Mouse (Mus musculus) Patski (cell line): ENCODE results near the gene Brsk1. TPM values are rescaled to one million over a fixed set of nuclear protein-coding genes. Genes with fewer than 3 reads are reported as not detected.
A peak's percentile ranks its signal among the peaks of the same experiment; 100 is the strongest.

Source experiments
- ATAC-seq: fragments of 100-300 bp; one replicate; pipeline ENCODE4 v1.8.0; 2021
- CTCF ChIA-PET: fragments of 350-600 bp; sonication (Branson Sonifier 250); formaldehyde crosslinking; loops from one replicate; lab custom pipeline; 2022; ENCODE audit warnings: inconsistent platforms; lab: Charles Lee
- POLR2A ChIA-PET: fragments of 350-600 bp; sonication (Branson Sonifier 250); formaldehyde crosslinking; loops from one replicate; lab custom pipeline; 2022; ENCODE audit warnings: antibody characterized with exemption, inconsistent platforms; lab: Charles Lee
- DNase-seq: peaks from one replicate; pipeline ENCODE4 v3.0.0-alpha.2; 2011; ENCODE audit warnings: low read depth, low spot score
- H3K27me3 ChIP-seq: fragments of 371-371 bp; one replicate; pipeline ENCODE4 v1.5.1; 2021
- CTCF ChIP-seq: fragments of 100-300 bp; IDR thresholded peaks from one replicate; pipeline ENCODE4 v1.5.1; 2021
- in situ Hi-C: fragments of 300-500 bp; cut with MboI; formaldehyde crosslinking; loops from 3 replicates; pipeline ENCODE4 v1.11.1; 2018; ENCODE audit warnings: low pct_unique_long_range_greater_than_20kb, mixed read lengths
- polyA plus RNA-seq: library from polyadenylated mRNA; unstranded; gene quantifications from one replicate; pipeline ENCODE4 v1.2.3, GENCODE M21; 2021

The Brsk1 gene
- polyA plus RNA-seq, 1 experiment from 2014 or later: 27.9 TPM

DNA sequence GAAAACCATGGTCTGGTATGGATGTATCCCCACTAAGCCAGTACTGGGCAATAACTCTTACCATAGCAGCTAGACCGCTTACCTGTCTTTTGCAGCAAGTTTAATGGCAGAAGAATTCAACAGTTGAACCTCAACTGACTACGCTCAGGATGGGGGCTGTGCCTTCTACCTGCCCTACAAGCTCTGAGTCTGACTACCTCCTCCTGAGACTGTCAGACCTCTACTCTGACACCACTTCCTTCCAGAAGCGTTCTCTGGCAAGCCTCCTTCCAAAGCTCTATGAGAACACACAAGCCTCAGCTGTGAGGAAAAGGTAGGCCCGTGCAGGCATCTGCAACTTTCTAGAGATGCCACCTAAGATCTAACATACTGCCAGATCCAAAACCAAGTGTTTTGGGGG, 35.0 kb upstream of the Brsk1 start:
- POLR2A ChIA-PET: no interaction called here

DNA sequence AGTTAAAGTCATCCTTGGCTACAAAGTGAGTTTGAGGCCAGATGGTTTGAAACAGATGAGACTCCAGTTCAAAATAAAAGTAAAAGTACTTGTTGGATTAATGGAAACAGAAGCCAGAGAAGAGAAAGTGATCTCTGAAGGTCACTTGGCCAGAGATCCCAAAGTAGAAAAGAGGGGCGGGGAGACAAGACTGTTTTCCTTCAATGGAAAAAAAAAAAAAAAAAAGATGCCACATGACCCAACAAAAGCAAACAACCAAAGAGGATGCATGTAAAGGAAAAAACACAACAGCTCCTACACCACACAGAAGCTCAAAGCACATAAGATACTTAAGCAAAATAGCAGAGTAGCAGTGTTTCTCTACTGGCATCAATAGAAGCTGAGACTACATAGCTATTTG, 34.5 kb upstream of the Brsk1 start:
- ATAC-seq (no peak), DNase-seq (no peak)
- no peak for TF ChIP-seq CTCF
- ChIA-PET CTCF (no interaction called here), POLR2A (no interaction called here)
- in situ Hi-C loops: no loop called here
- no peaks in the 10 kb centered on the region for H3K27me3 ChIP-seq

More for the DNA sequence above, 35.0 kb upstream of the Brsk1 start:
- no peaks in the 10 kb centered on the region for H3K27me3 ChIP-seq
- no peak for TF ChIP-seq CTCF
- CTCF ChIA-PET: no interaction called here
- ATAC-seq (no peak), DNase-seq (no peak)
- in situ Hi-C loops: no loop called here

DNA sequence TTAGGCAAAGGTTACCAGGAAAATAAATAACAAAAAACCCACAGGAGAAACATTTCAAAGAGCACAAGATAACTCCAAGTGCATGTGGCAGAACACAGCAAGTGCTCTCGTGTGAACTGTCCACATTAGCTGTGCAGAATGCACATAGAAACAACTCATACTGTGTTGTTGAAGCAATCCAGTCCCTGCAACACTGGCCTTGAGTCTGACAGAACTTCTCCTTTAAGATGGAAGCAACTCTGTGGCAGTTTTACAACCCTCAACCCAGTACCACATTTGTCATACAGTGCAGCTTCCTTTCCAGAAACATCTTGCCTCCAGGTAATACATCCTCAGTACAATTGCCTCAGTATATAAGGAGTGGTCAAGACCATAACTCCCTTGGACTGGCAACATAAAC, 33.6 kb upstream of the Brsk1 start:
- ATAC-seq (no peak), DNase-seq (no peak)
- no peaks in the 10 kb centered on the region for H3K27me3 ChIP-seq
- ChIA-PET CTCF (no interaction called here), POLR2A (interaction anchor here (0.8 kb wide), 1 partner anchor 9 kb away, joined by 4 read pairs; no protein-coding TSS in a partner anchor)
- TF ChIP-seq CTCF: no peak
- in situ Hi-C loops: no loop called here

DNA sequence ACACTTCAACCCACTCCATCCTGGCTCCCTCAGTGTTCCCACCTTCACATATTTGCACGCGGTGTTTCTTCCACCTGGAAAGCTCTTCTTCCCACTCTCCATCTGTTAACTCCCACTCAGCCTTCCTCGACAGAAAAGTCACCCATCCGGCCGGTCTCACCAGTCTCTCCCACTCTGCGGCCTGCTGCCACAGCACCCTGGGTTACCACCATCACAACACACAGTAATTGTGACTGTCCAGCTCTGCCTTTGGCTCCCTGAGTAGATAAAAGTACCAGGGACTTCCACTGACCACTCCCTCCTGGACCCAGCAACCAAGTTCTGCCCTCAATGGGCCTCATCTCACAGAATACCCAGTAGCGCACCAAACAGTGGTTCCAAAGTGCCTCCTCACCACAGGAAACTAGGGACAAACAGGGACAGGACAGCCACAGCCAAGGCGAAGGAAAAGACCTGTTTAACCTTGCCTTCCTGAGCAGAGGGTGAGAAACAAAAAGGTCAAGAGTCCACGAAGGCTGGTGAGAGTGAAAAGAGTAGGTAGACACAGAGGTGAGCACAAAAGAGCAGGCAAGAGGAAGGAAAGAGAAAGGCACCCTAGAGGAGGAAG, 32.8 kb upstream of the Brsk1 start:
- ATAC-seq: no peak
- ChIA-PET CTCF (no interaction called here), POLR2A (no interaction called here)
- no peak for DNase-seq
- H3K27me3 ChIP-seq: no peaks in the 10 kb centered on the region
- no peak for TF ChIP-seq CTCF
- in situ Hi-C loops: no loop called here

DNA sequence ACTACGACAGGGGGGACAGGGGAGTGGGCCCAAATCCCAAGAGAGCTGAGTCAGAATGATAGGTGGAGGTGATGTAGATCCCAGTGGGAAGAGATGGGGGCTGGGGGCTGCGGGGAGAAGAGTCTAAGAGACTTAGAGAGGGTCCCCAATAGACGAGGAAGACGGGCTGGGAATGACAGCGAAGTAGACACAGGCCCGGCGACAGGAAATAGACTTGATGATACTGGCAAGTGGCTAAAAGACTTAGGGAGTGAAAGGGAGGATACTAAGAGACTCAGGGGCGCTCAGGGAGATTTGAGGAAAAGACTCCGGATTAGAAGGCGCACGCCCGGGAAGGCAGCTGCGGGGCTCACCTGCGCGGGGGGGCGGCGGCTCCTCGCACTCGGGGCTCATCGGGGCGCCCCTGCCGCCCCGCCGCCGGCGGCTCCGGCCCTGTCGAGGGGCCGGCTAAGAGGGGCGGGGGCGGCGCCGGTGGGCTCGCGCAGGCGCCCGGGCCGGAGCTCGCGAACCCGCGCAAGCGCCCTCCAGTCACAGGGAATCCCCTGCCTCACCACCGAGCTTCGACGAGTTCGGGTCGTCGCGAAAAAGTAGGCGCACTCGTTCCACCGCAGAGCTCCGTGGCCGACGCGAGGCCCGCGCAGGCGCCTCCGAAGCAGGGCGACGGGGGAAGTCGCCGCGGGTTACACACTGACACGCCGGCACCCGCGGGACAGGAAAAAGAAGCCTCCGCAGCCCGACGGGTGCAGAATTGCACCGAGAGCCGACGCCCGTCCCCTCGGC, 32.1 kb upstream of the Brsk1 start:
- TF ChIP-seq CTCF: no peak
- POLR2A ChIA-PET: interaction anchor here (1.5 kb wide), 1 partner anchor 26 kb away, joined by 5 read pairs; the partner anchor contains the start of gene Hspbp1
- no peaks in the 10 kb centered on the region for H3K27me3 ChIP-seq
- CTCF ChIA-PET: interaction anchor here (0.9 kb wide), 1 partner anchor 145 kb away, joined by 3 read pairs; no protein-coding TSS in a partner anchor
- ATAC-seq (peak; percentile 8), DNase-seq (no peak)
- in situ Hi-C loops: no loop called here

DNA sequence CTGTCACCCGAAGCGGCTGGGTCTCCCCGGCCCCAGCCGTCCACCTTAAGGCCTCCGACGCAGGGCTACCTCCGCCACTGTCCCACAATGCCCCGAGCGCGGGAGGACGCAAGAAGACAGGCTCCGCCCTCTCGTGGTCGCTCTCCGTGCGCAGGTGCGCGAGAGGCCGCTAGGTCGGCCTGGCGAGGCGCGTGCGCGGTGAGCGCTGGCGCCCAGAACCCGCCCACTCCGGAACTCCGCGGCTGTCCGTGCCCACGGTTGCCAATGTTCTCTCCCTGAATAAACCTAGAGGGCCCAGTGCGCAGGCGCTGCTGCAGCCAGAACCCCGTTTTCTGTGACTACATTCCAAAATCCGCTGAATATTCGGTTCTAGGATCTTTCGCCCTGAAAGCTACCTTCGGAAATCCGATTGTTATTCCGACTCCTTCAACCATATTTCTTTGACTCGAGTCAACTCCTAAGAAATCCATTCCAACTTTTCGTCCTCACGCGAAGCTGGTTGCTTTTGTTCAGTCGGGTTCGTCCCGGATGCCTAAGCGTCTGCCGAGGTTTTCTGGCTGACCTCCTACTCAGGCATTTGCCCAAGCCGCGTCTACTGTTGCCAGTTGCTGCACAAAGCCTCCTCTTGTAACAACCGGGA, 31.4 kb upstream of the Brsk1 start, which contains the start of gene Ppp6r1:
TSS of gene Ppp6r1 (minus strand) at position 108 of the 640 bp plus-strand sequence.
- CTCF ChIA-PET: interaction anchor here (0.9 kb wide), 1 partner anchor 146 kb away, joined by 3 read pairs; no protein-coding TSS in a partner anchor
- peak; percentile 85 for DNase-seq
- in situ Hi-C loops: no loop called here
- TF ChIP-seq CTCF: no peak
- POLR2A ChIA-PET: interaction anchor here (1.5 kb wide), 1 partner anchor 25 kb away, joined by 5 read pairs; the partner anchor contains the start of gene Hspbp1
- peak; percentile 89 for ATAC-seq
- H3K27me3 ChIP-seq: no peaks in the 10 kb centered on the region

DNA sequence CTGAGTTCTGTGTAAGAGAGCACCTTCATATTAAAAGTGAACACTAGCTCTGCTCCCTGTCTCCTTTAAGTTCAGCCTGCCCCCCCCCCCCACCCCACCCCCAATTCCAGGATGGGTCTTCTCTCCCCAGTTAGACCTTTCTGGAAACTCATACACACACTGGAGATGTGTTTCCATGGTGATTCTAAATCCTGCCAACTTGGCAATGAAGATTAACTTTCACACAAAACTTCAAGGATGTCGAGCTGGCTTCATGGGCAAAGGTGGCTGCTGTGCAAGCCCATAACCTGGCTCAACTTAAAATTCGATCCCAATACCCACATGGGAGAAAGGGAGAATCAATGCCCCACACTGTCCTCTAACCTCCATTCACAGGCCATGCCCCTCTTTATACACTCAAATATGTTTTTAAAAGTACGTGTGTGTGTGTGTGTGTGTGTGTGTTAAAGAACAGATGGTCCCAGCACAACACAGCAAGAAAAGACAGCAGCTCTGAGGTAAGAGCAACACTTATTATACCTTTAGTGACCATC, 30.4 kb upstream of the Brsk1 start:
- in situ Hi-C loops: no loop called here
- no peak for ATAC-seq
- ChIA-PET CTCF (interaction anchor here (1.3 kb wide), 1 partner anchor 12 kb away, joined by 3 read pairs; no protein-coding TSS in a partner anchor), POLR2A (no interaction called here)
- DNase-seq: no peak
- no peak for TF ChIP-seq CTCF
- no peaks in the 10 kb centered on the region for H3K27me3 ChIP-seq

DNA sequence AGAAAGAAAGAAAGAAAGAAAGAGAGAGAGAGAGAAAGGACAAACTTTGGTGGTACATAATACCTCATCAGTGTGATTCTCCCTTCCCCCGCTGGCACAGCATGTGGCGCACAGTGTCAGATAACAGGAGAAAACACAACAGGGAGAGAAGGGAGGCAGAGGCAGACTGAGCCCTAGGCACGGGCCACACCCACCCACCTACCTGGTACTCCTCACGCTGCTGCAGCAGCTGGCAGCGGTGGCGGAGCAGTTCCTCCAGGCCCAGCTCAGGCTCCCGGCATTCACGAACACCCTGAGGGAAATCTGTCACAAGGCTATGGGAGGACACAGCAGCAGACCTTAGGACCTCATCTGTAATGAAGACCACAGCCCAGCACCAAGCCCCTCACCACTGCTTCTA, 27.2 kb upstream of the Brsk1 start:
- no peak for TF ChIP-seq CTCF
- in situ Hi-C loops: no loop called here
- DNase-seq: no peak
- no peak for ATAC-seq
- ChIA-PET CTCF (no interaction called here), POLR2A (interaction anchor here (0.7 kb wide), 2 partner anchors 8 to 113 kb away, joined by 3 read pairs; no protein-coding TSS in a partner anchor)
- no peaks in the 10 kb centered on the region for H3K27me3 ChIP-seq

DNA sequence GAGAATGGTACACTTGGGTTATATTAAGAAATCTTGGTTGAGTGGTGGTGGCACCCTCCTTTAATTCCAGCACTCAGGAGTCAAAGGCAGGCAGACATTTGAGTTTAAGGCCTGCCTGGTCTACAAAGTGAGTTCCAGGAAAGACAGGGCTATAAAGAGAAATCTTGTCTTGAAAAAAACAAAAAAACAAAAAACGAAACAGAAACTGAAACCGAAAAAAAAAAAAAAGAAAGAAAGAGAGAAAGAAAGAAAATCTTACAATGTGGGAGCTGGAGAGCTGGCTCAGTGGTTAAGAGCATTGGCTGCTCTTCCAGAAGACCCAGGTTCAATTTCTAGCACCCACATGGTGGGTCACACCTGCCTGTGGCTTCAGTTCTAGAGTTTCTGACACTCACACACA, 26.7 kb upstream of the Brsk1 start:
- CTCF ChIA-PET: no interaction called here
- no peak for DNase-seq
- POLR2A ChIA-PET: no interaction called here
- no peaks in the 10 kb centered on the region for H3K27me3 ChIP-seq
- no peak for ATAC-seq
- no peak for TF ChIP-seq CTCF
- in situ Hi-C loops: no loop called here

DNA sequence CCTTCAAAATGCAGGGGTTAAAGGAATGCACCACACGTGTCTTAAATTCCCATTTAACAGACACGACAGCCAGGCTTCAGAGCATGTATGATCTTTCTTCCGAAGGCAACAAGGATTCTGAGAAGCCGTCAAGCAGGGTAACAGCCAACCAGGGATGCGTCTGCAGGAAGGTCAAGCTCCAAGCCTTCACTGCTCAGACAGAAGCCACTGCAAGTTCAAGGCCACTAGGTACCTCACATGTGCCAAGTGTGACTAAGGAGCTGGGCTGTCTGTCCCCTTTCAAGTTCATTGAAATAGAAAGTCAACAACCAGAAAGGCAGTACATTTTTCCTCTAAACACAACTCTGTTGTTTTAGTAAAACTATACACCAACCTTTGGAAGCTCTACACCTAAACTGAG, 23.5 kb upstream of the Brsk1 start:
- CTCF ChIA-PET: no interaction called here
- DNase-seq: no peak
- POLR2A ChIA-PET: interaction anchor here (0.6 to 1.7 kb wide), 2 partner anchors 129 to 157 kb away, joined by 4 read pairs; no protein-coding TSS in a partner anchor
- no peak for ATAC-seq
- in situ Hi-C loops: no loop called here
- no peaks in the 10 kb centered on the region for H3K27me3 ChIP-seq
- no peak for TF ChIP-seq CTCF
